Mouse (Mus musculus) embryonic facial prominence, embryonic 12.5 days (tissue): ENCODE data around the gene Hltf. TPM values are rescaled to one million over a fixed set of nuclear protein-coding genes. Genes with fewer than 3 reads are reported as not detected.
"Not testable (repeated sequence)": the region's sequence is repeated elsewhere in the genome, so short reads cannot be mapped to it uniquely, and the experiment has no call there.

ENCODE experiments used
- ATAC-seq: fragments of 200-750 bp; cut with Nextera tagmentation; 2 replicates; pipeline ENCODE4 v1.8.0; 2017; ENCODE audit not compliant: insufficient number of reproducible peaks, insufficient read depth, low FRiP score, low TSS enrichment
- H3K27ac ChIP-seq: fragments of 300-500 bp; sonication (generic); 2 replicates; pipeline ENCODE4 v1.5.1; 2016; ENCODE audit warnings: mild to moderate bottlenecking
- H3K27me3 ChIP-seq: fragments of 300-500 bp; sonication (generic); 2 replicates; pipeline ENCODE4 v1.6.1; 2016; ENCODE audit warnings: mild to moderate bottlenecking, moderate library complexity
- H3K36me3 ChIP-seq: fragments of 300-500 bp; sonication (generic); 2 replicates; pipeline ENCODE4 v1.6.1; 2016; ENCODE audit warnings: mild to moderate bottlenecking
- H3K4me1 ChIP-seq: fragments of 300-500 bp; sonication (generic); 2 replicates; pipeline ENCODE4 v1.6.1; 2016
- H3K4me2 ChIP-seq: fragments of 300-500 bp; sonication (generic); replicated peaks from 2 replicates; pipeline ENCODE4 v1.6.1; 2016; ENCODE audit warnings: mild to moderate bottlenecking, moderate library complexity
- H3K4me3 ChIP-seq: fragments of 300-500 bp; sonication (generic); 2 replicates; pipeline ENCODE4 v1.5.1; 2016; ENCODE audit warnings: mild to moderate bottlenecking
- H3K9ac ChIP-seq: fragments of 300-500 bp; sonication (generic); 2 replicates; pipeline ENCODE4 v1.6.1; 2016; ENCODE audit warnings: mild to moderate bottlenecking, moderate library complexity
- H3K9me3 ChIP-seq: fragments of 300-500 bp; sonication (generic); 2 replicates; pipeline ENCODE4 v1.6.1; 2016; ENCODE audit warnings: mild to moderate bottlenecking, moderate library complexity
- WGBS: fragments of 180-500 bp; shearing (Covaris S2); methylation state at CpG from one replicate; pipeline ENCODE4 v1.1.7; 2016; 5-methylcytosine and 5-hydroxymethylcytosine counted together
- polyA plus RNA-seq: library from polyadenylated mRNA; unstranded; fragments of >200 nt; fragmentation: Nextera tagmentation; extraction: Ambion mirVana; gene quantifications from 2 replicates; pipeline ENCODE4 v1.2.1, GENCODE M21; 2016

The Hltf gene
- 15.0 and 20.4 TPM in 2 replicates for polyA plus RNA-seq

GRCm38 (mm10) chr3:20057306-20058196 is at the start of gene Hltf:
Gene Hltf (plus strand): TSS chr3:20057811.
- Histone ChIP-seq H3K4me3 (peak within 1 kb of the TSS; percentile 86), H3K4me2 (peak within 1 kb of the TSS; percentile 62), H3K36me3 (peaks cover 3% of the 10 kb centered on the region; the same call in 1 of the 2 replicates), H3K27me3 (no peaks in the 10 kb centered on the region), H3K4me1 (peaks cover 5% of the 10 kb centered on the region; the same call in 1 of the 2 replicates), H3K9me3 (no peaks in the 10 kb centered on the region), H3K27ac (peak within 1 kb of the TSS; percentile 46; the same call in 1 of the 2 replicates), H3K9ac (peak within 1 kb of the TSS; percentile 61)
- under 1% methylated on average over 51 of the region's 54 CpGs for WGBS
- peak; percentile 100 for ATAC-seq

- no peak for ATAC-seq
- H3K4me3 ChIP-seq, result no peak overlapping the region
- 59% methylated on average over 9 of the region's 9 CpGs for WGBS
- H3K9me3 ChIP-seq, result no peaks in the 10 kb centered on the region
- peak overlapping the region; percentile 18; the same call in 1 of the 2 replicates for H3K4me2 ChIP-seq
- H3K27ac ChIP-seq, result peak overlapping the region; percentile 82
- peaks cover 3% of the 10 kb centered on the region; the same call in 1 of the 2 replicates for H3K4me1 ChIP-seq
- 0 out of 2 replicates have a peak, but pooled peaks cover 3% of the 10 kb centered on the region for H3K36me3 ChIP-seq
- no peak overlapping the region for H3K9ac ChIP-seq
- H3K27me3 ChIP-seq, result no peaks in the 10 kb centered on the region
Observed at GRCm38 (mm10) chr3:20010464-20010863, 47.1 kb upstream of the Hltf start.

- WGBS, result 30% methylated on average over 7 of the region's 7 CpGs
- H3K4me3 ChIP-seq, H3K4me1 ChIP-seq, H3K36me3 ChIP-seq, H3K9ac ChIP-seq, H3K9me3 ChIP-seq, H3K27me3 ChIP-seq: not testable (repeated sequence)
- ATAC-seq, result 0 out of 2 replicates have a peak, but pooled peaks have one; percentile 15
- Histone ChIP-seq H3K4me2 (peak overlapping the region; percentile 18; the same call in 1 of the 2 replicates), H3K27ac (peak overlapping the region; percentile 82)
Observed at GRCm38 (mm10) chr3:20010905-20011304, 46.7 kb upstream of the Hltf start.

- peaks cover 3% of the 10 kb centered on the region; the same call in 1 of the 2 replicates for H3K4me1 ChIP-seq
- 95% methylated on average over 2 of the region's 2 CpGs for WGBS
- H3K4me3 ChIP-seq, result no peak overlapping the region
- H3K9me3 ChIP-seq, result no peaks in the 10 kb centered on the region
- H3K27ac ChIP-seq, result no peak overlapping the region
- no peak for ATAC-seq
- peaks cover 14% of the 10 kb centered on the region for H3K36me3 ChIP-seq
- H3K9ac ChIP-seq, result no peak overlapping the region
- no peak overlapping the region for H3K4me2 ChIP-seq
- H3K27me3 ChIP-seq, result no peaks in the 10 kb centered on the region
Observed at GRCm38 (mm10) chr3:20014454-20014853, 43.2 kb upstream of the Hltf start.

- H3K4me1 ChIP-seq, result no peaks in the 10 kb centered on the region
- no peak overlapping the region for H3K4me3 ChIP-seq
- peaks cover 18% of the 10 kb centered on the region for H3K36me3 ChIP-seq
- no peak overlapping the region for H3K9ac ChIP-seq
- no peak overlapping the region for H3K4me2 ChIP-seq
- no peaks in the 10 kb centered on the region for H3K27me3 ChIP-seq
- no peaks in the 10 kb centered on the region for H3K9me3 ChIP-seq
- no peak for ATAC-seq
- H3K27ac ChIP-seq, result no peak overlapping the region
- 89% methylated on average over 8 of the region's 8 CpGs for WGBS
Observed at GRCm38 (mm10) chr3:20018076-20018475, 39.5 kb upstream of the Hltf start.

- Histone ChIP-seq H3K9ac (no peak overlapping the region), H3K9me3 (no peaks in the 10 kb centered on the region), H3K36me3 (peaks cover 24% of the 10 kb centered on the region), H3K27ac (no peak overlapping the region), H3K4me1 (no peaks in the 10 kb centered on the region), H3K4me3 (no peak overlapping the region), H3K27me3 (no peaks in the 10 kb centered on the region), H3K4me2 (no peak overlapping the region)
- ATAC-seq, result no peak
- WGBS, result 58% methylated on average over 1 of the region's 1 CpGs
Observed at GRCm38 (mm10) chr3:20023832-20024231, 33.8 kb upstream of the Hltf start.

- H3K4me2 ChIP-seq, result no peak overlapping the region
- H3K27ac ChIP-seq, result no peak overlapping the region
- H3K9ac ChIP-seq, result no peak overlapping the region
- H3K36me3 ChIP-seq, result peaks cover 20% of the 10 kb centered on the region
- no peaks in the 10 kb centered on the region for H3K4me1 ChIP-seq
- no peaks in the 10 kb centered on the region for H3K27me3 ChIP-seq
- no peaks in the 10 kb centered on the region for H3K9me3 ChIP-seq
- no peak for ATAC-seq
- no peak overlapping the region for H3K4me3 ChIP-seq
Observed at GRCm38 (mm10) chr3:20026481-20026880, 31.1 kb upstream of the Hltf start.

- Histone ChIP-seq H3K4me1 (no peaks in the 10 kb centered on the region), H3K36me3 (peaks cover 20% of the 10 kb centered on the region), H3K27ac (no peak overlapping the region), H3K4me2 (no peak overlapping the region), H3K4me3 (no peak overlapping the region), H3K9me3 (no peaks in the 10 kb centered on the region), H3K9ac (no peak overlapping the region), H3K27me3 (no peaks in the 10 kb centered on the region)
- no peak for ATAC-seq
- 88% methylated on average over 8 of the region's 8 CpGs for WGBS
Observed at GRCm38 (mm10) chr3:20026996-20027689, 30.5 kb upstream of the Hltf start.

- no peak overlapping the region for H3K4me3 ChIP-seq
- H3K9ac ChIP-seq, result no peak overlapping the region
- H3K4me1 ChIP-seq, result no peaks in the 10 kb centered on the region
- no peaks in the 10 kb centered on the region for H3K9me3 ChIP-seq
- no peak overlapping the region for H3K4me2 ChIP-seq
- H3K36me3 ChIP-seq, result peaks cover 20% of the 10 kb centered on the region
- no peak overlapping the region for H3K27ac ChIP-seq
- H3K27me3 ChIP-seq, result no peaks in the 10 kb centered on the region
- WGBS, result 88% methylated on average over 5 of the region's 5 CpGs
- ATAC-seq, result no peak
Observed at GRCm38 (mm10) chr3:20027788-20028187, 29.8 kb upstream of the Hltf start.

GRCm38 (mm10) chr3:20028640-20029039 is 29.0 kb upstream of the Hltf start:
- no peak overlapping the region for H3K9ac ChIP-seq
- H3K27ac ChIP-seq, result no peak overlapping the region
- no peak overlapping the region for H3K4me2 ChIP-seq
- H3K4me1 ChIP-seq, result no peaks in the 10 kb centered on the region
- WGBS, result 93% methylated on average over 3 of the region's 3 CpGs
- no peak overlapping the region for H3K4me3 ChIP-seq
- H3K36me3 ChIP-seq, result peaks cover 18% of the 10 kb centered on the region
- no peak for ATAC-seq
- no peaks in the 10 kb centered on the region for H3K9me3 ChIP-seq
- no peaks in the 10 kb centered on the region for H3K27me3 ChIP-seq

- H3K9ac ChIP-seq, result no peak overlapping the region
- no peaks in the 10 kb centered on the region for H3K27me3 ChIP-seq
- no peak overlapping the region for H3K4me2 ChIP-seq
- no peaks in the 10 kb centered on the region for H3K4me1 ChIP-seq
- 90% methylated on average over 6 of the region's 6 CpGs for WGBS
- H3K9me3 ChIP-seq, result no peaks in the 10 kb centered on the region
- no peak overlapping the region for H3K4me3 ChIP-seq
- no peak overlapping the region for H3K27ac ChIP-seq
- no peak for ATAC-seq
- H3K36me3 ChIP-seq, result no peaks in the 10 kb centered on the region
Observed at GRCm38 (mm10) chr3:20030807-20031206, 26.8 kb upstream of the Hltf start.
